Mouse (Mus musculus) small intestine, adult 2 months (tissue): Measurements from ENCODE around the gene Zic5.

Source experiments
- CTCF ChIP-seq: fragments of 200-500 bp; IDR thresholded peaks from 2 replicates; pipeline ENCODE4 v1.5.1; 2012; ENCODE audit warnings: low read depth, mild to moderate bottlenecking, control low read depth, inconsistent platforms, low read length, moderate library complexity, mixed read lengths; ENCODE audit not compliant: insufficient replicate concordance, insufficient read length; ENCODE audit errors: extremely low read depth
- POLR2A ChIP-seq: fragments of 200-500 bp; IDR thresholded peaks from 2 replicates; pipeline ENCODE4 v1.6.1; 2012; ENCODE audit warnings: low read depth, mild to moderate bottlenecking, control low read depth, inconsistent platforms, low read length, moderate library complexity

DNA sequence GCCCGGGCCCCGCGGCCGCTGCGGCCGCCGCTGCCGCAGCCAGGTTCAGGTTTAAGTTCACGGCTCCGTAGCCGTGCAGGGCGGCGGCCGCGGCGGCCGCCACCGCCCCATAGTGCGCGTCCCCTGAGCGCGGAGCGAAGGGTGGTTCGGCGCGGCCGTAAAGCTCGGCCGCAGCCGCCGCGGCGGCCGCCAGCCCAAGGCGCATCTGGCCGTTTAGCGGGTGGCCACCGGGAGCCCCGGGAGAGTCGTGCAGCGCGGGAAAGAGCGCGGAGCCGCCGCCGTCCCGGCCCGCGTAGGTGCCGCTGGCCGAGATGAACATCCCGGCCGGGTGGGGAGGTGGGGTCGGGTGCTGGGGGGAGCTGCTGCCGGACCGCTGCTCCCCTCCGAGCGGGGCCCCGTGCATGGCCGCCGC is 1.1 kb downstream of the Zic5 start:
- TF ChIP-seq CTCF (no peak), POLR2A (no peak)
